Mouse (Mus musculus): ENCODE data around the gene 2410137M14Rik.
A peak's percentile ranks its signal among the peaks of the same experiment; 100 is the strongest.

2410137M14Rik gene

DNA sequence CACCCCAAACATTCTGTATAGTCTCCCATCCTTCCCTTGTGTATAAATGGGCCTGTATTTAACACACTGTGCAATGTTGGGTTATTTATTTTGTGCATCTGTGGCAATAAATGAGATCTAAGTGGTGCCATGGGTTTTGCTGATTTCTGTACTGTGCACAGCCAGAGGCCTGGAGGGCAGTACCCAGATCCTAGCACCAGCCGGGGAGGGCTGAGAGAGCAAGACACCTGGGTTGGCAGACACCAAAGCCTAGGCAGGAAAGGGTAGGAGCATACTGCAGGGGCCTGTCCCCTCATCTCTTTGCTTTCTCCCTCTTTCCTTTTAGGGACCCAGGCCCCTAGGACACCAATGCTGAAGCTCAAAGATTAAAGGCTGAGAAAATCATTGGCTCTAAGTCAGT lies 32.8 kb downstream of the 2410137M14Rik start:
- no peak for DNase-seq (ENCODE audit: low spot score)

DNA sequence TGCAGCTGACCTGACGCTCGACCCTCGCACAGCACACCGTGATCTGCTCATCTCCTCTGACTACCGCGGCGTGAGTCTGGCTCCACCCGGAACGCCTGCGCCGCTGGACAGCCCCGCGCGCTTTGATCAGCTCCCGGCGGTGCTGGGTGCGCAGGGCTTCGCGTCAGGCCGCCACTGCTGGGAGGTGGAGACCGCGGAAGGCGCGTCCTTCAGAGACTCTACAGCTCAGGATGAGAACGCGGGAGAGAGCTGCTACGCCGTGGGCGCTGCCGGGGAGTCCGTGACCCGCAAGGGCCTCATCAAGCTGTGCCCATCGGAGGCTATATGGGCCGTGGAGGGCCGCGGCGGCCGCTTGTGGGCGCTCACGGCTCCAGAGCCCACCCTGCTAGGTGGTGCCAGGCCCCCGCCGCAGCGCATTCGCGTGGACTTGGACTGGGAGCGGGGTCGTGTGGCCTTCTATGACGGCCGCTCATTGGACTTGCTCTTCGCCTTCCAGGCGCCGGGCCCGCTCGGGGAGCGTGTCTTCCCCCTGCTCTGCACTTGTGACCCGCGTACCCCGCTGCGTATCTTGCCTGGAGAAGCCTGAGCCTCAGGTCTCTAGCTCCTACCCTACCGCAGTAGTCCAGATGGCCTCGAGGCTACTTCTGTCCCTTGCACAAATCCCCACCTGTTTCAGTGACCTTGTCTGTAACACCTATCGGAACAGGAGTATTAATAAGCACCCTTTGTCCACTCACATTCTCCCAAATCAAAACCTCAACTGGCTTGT lies 33.8 kb downstream of the 2410137M14Rik start:
- DNase-seq (ENCODE audit: low spot score), result no peak

DNA sequence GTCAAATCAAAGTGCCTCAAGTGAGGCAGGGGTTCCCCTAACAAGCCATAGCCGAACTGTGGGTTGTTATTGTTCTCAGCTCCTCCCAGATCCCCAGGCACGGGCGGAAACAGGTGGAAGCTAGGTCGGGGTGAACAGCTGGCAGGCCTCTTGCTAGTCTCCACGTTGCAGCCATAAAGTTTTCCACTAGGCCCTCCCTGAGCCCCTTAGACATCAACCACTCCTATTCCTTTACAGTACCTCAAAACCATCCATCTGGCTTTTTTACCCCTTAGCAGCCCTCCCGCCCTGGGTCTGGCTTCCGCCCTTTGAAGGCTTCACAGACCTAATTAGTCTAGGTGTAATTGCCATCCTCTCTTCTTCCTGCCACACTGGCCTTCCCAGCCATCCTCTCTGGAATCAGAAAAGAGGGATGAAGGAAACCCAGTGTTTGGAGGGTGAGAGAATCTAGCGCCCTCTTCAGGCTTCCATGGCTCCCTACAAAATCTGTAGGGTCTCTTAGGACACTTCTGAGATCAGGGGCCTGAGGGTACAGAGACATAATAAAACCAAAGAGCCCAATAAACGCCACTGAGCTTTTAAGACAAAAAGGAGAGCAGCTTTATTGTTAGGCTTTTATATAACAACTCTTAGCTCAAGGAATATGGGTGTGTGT lies 36.8 kb downstream of the 2410137M14Rik start:
- no peak for DNase-seq (ENCODE audit: low spot score)

DNA sequence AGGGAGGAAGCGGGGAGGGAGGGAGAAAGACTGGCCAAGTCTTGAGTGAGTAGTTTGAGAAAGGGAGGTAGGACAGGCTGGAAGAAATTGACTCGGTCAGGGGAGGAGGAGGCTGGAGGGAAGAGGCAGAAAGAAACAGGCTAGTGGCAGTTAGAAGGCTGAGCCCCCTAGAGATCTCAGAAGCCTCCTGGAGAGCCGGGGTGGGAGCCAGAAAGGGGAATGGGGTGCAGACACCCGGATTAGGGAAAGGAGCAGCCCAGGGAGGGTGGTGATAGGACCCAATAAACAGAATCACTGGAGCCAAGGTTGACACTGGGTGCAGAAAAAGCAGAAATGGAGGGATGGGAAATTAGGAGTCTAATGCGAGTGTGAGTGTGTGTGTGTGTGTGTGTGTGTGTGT lies 37.3 kb downstream of the 2410137M14Rik start:
- DNase-seq (ENCODE audit: low spot score), result no peak

- DNase-seq (ENCODE audit: low spot score), result peak; percentile 16
Observed at GRCm38 (mm10) chr17:36942791-36943471, 38.1 kb downstream of the 2410137M14Rik start, which contains the start of gene Rnf39. Gene Rnf39 (plus strand): TSS chr17:36942918.

DNA sequence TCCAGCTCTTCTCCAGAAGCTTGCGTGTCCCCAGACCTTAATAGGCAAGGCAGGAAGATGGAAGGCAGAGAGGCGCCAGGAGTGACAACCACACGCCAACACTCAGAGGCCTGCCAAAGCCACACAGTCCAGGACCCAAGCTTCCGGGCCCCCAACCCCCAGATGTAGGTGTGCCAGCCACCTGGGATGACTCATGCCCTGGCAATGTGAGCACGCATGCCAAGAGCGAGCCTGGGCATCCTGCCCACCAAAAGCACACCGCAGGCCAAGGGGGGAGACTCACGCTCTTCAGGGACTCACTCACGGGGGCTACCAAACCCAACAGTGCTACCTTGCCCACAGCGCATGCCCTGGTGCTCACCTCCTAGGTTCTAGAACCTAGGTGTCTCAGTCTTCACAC lies 38.6 kb downstream of the 2410137M14Rik start:
- DNase-seq (ENCODE audit: low spot score), result peak; percentile 17

DNA sequence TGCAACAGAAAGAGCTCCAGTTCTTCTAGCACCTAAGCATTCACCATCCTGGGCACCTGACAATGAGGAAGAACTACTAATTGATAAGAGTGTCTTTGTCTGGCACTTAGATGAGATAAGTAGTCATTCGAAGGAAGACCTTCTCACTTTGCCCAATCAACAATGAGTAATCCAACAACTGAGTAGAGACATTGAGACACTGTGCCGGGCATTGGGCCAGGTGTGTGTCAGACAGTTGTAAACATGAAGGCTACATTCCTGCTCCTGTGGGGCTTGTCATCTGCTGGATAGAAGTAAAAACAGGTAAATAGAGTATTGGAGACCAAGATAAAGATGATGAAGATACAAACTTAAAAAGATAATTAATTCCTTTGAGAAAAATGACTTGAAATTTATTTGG lies 43.0 kb downstream of the 2410137M14Rik start:
- no peak for DNase-seq (ENCODE audit: low spot score)

GRCm38 (mm10) chr17:36931806-36932205 lies 49.2 kb downstream of the 2410137M14Rik start:
- no peak for DNase-seq (ENCODE audit: low spot score)

- no peak for DNase-seq (ENCODE audit: low spot score)
Observed at GRCm38 (mm10) chr17:36931130-36931529, 49.9 kb downstream of the 2410137M14Rik start.

DNA sequence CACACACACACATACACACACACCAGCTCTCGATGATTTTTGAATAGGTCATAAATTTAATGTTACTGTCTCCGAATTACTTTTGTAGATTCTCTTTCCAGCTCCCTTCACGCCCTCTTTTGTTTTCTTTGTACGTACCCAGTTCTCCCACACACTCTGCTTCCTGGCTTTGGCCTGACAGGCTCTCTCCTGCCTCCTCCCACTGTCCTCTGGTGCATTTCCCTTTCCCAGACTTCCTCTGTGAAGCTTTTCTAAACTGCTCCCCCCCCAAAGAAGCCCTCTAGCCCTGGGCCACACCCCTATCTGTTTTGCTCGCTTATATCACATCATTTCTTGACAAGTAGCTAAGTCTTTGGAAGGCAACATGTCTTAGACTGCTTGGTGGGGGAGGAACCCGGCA lies 50.8 kb downstream of the 2410137M14Rik start:
- no peak for DNase-seq (ENCODE audit: low spot score)

DNA sequence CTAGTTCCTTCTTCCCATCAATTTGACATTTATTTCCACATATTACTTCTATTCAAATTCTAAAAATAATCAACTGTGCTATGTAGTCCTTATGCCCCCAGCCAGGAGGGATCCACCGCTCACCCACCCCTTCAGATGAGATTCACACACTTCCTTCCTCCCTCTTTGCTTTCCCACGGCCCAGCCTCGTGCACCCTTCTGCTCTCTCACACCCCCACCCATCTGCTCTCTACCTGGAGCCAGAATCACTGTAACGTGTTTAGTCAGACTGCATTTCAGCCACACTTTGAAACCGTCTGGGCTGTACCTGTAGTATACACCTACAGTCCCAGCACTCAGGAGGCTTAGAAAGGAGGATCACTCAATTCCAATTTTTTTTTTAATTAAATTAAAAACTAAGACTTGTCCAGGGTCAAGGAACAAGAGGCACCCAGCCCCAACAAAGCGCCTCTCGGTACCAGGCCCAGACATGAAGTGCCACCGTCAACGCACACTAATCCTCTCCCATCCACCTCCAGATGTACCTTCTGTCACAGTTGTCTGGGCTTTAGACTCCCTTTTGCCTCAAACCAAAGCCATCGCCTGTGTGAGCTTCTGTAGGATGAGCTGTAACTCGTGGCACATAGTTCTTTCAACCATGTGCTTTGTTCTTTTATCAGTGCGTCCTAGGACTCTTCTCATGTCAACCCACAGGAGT lies 51.7 kb downstream of the 2410137M14Rik start:
- DNase-seq (ENCODE audit: low spot score), result no peak

All from urinary bladder, postnatal 10 days (tissue).